Mouse (Mus musculus) adrenal gland, adult 2 months (tissue): ENCODE data around the gene Stra6. TPM values are rescaled to one million over a fixed set of nuclear protein-coding genes. Genes with fewer than 3 reads are reported as not detected.

Experiments
- DNase-seq: peaks from one replicate; pipeline ENCODE4 v3.0.0; 2021
- polyA plus RNA-seq: library from polyadenylated mRNA; depleted of rRNA; stranded (reverse); fragments of >200 nt; gene quantifications from 2 replicates; pipeline ENCODE4 v1.2.3, GENCODE M21; 2012
- total RNA-seq, 2 experiments: library from RNA; stranded (reverse); gene quantifications; 2 replicates each; pipeline ENCODE4 v1.2.3; 2021

Gene Stra6
- total and polyA plus RNA-seq, 3 experiments = 1.5 to 2.0 (median 1.8) TPM

GRCm38 (mm10) chr9:58131735-58132134 lies 68.1 kb downstream of the Stra6 start:
- no peak for DNase-seq

- DNase-seq = no peak
These were observed 70.6 kb downstream of the Stra6 start for GRCm38 (mm10) chr9:58133893-58134884.

- DNase-seq = no peak
These were observed 71.3 kb downstream of the Stra6 start for GRCm38 (mm10) chr9:58134906-58135305.

- no peak for DNase-seq
These were observed 72.3 kb downstream of the Stra6 start for GRCm38 (mm10) chr9:58135921-58136321.

- peak; percentile 55 for DNase-seq
These were observed 76.4 kb downstream of the Stra6 start for GRCm38 (mm10) chr9:58139947-58140346.

GRCm38 (mm10) chr9:58143419-58143818 lies 79.8 kb downstream of the Stra6 start:
- DNase-seq = no peak

- no peak for DNase-seq
These were observed 81.1 kb downstream of the Stra6 start for GRCm38 (mm10) chr9:58144664-58145063.

GRCm38 (mm10) chr9:58145417-58145816 lies 81.8 kb downstream of the Stra6 start:
- DNase-seq = peak; percentile 42

- peak; percentile 73 for DNase-seq
These were observed 85.2 kb downstream of the Stra6 start for GRCm38 (mm10) chr9:58148806-58149205.

GRCm38 (mm10) chr9:58150733-58151361 lies 87.3 kb downstream of the Stra6 start:
- peak; percentile 34 for DNase-seq

- no peak for DNase-seq
These were observed 89.5 kb downstream of the Stra6 start for GRCm38 (mm10) chr9:58153095-58153494.

- DNase-seq = no peak
These were observed 91.8 kb downstream of the Stra6 start for GRCm38 (mm10) chr9:58155366-58155765.

GRCm38 (mm10) chr9:58156819-58157560 lies 93.4 kb downstream of the Stra6 start:
- no peak for DNase-seq

GRCm38 (mm10) chr9:58157838-58158237 lies 94.2 kb downstream of the Stra6 start:
- no peak for DNase-seq

GRCm38 (mm10) chr9:58158541-58159311 lies 95.1 kb downstream of the Stra6 start:
- no peak for DNase-seq

GRCm38 (mm10) chr9:58159855-58160254 lies 96.3 kb downstream of the Stra6 start:
- no peak for DNase-seq

GRCm38 (mm10) chr9:58160315-58160714 lies 96.7 kb downstream of the Stra6 start:
- no peak for DNase-seq

GRCm38 (mm10) chr9:58162173-58162572 lies 98.6 kb downstream of the Stra6 start:
- DNase-seq = no peak

GRCm38 (mm10) chr9:58163146-58163545 lies 99.6 kb downstream of the Stra6 start:
- peak; percentile 78 for DNase-seq

GRCm38 (mm10) chr9:58165779-58166178 lies 102.2 kb downstream of the Stra6 start:
- no peak for DNase-seq

- no peak for DNase-seq
These were observed 105.3 kb downstream of the Stra6 start for GRCm38 (mm10) chr9:58168880-58169279.

- DNase-seq = no peak
These were observed 105.8 kb downstream of the Stra6 start for GRCm38 (mm10) chr9:58169426-58169825.
